Mouse (Mus musculus) urinary bladder, postnatal 14 days (tissue): ENCODE results near the gene Trpm5.

Experiments
- DNase-seq: peaks from one replicate; pipeline ENCODE4 v3.0.0; 2021; ENCODE audit warnings: low spot score

Gene Trpm5

DNA sequence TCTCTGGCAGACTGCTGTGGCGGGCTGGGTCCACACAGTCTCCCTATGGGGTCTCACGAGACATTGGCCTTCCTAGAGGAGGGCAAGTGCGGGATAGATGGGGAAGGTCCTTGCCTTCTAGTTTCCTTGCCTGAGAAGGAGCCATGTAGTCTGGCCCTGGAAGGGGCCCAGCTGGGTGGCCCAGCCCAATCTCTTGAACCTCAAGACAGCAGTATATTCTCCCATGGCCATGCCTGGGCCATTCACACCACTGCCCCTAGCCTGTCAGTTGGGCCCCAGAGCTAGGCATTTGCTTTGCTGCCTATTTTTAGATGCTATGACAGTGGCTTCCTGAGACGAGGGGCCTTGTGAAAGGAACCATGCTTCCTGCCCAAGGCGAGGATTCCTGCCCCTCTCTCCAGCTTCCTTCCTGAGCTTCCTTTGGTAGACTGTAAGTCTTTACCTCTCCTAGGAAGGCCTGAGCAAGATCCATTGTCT is 36.2 kb downstream of the Trpm5 start:
- no peak for DNase-seq

DNA sequence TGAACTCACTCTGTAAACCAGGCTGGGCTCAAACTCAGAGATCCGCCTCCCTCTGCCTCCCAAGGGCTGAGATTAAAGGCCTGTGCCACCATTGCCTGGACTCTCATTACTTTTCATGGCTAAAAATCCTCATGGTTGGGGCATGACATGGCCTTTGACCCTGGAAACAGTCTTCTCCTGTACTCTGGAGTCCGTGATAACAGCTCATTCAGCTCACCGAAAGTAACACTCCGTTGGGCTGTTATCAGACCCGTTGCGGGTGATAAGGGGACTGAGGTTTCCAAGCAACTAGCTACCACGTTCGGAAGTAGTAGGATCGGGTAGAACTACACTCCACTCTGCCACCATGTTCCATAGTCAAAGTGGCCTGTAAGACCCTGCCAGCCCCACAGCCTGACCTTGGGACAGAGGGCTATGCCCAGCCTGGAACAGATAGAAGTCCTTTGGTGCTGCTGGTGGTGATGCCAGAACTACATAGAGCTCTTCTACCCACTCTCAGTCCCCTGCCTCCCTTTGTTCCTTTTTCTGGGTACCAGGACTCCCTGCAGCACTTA is 36.7 kb downstream of the Trpm5 start:
- DNase-seq = no peak

DNA sequence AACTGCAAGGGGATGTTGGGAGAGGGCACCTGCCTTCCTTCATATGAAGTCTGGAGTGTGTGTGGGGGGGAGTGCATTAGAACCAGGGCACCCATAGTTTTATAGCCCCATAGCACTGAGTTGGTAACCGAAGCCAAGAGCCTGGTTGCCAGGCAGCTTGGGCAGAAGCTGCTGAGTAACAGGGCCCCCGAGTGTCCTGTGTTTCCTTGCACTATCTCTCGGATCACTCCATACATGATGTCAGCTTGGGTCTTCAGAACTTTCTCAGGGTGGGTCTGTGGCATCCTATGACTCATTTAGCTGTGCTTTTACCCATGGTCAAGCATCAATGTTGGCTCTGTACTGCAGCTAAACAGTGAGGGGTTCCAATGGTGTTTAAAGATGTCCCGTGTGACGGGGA is 37.4 kb downstream of the Trpm5 start:
- DNase-seq = no peak

DNA sequence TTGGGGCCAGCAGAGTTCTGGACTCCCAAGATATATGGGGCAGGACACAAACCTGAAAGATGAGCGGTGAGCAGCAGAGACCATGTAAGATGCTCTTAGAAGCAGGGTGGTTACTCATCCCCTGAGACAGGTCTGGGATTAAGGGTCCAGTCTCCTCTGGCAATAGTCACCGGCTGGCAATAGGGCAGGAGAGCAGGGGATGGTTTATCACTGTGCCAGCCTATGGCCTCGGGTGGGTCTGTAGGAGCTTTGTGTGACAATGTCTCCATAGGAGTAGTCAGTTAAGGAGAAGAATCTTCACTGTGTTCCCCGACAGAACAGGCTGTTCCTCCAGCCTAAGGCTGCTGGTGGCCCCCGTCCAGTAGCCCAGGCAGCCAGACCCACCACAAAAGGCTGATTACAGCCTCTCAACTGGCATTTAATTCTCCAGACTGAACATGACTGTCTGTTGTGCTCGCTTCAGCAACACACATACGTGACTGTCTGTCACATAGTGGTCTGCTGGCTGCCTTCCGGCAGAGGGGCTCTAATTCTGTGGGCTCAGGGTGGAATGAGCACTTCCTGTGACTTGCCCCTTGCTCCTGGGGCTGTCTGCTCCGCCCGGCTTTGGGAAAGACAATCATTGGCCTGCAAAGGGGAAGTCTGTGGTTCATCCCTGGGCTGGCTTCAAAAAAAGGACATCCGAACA is 38.8 kb downstream of the Trpm5 start:
- no peak for DNase-seq

DNA sequence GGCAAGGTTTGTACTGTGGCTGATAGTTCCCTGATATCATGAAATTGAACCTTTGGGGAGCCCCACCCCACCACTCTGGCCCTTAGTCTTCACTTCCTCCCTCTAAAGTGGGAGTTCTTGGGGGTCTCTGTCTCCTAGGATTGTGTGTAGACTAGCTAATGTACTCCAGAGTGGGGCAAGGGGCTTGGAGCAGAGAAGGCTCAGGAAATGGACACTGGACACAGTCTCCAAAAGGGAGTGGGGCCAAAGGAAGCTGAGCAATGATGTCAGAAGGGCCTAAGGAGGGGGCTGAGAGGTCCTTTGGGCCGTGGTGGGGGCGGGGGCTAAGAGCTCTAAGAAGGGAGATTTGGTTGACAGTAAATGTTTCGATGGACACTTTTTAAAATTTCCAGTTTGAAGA is 39.4 kb downstream of the Trpm5 start:
- no peak for DNase-seq

DNA sequence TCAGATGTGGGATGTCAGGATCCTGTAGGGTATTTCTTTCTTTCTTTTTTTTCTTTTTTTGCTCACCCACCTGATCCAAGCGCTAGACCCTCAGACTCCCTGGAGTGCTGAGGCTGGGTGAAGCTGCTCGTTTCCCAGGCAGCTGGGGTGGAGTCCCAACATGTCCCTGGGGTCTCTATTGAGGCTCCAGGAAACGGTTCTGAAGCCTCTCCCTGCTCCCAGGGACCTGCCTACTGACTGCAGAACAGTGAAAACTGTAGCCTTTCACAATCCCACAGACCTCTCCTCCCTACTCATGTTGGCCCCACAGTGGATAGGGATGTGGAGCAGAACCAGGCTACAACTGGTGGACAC is 39.9 kb downstream of the Trpm5 start:
- no peak for DNase-seq

DNA sequence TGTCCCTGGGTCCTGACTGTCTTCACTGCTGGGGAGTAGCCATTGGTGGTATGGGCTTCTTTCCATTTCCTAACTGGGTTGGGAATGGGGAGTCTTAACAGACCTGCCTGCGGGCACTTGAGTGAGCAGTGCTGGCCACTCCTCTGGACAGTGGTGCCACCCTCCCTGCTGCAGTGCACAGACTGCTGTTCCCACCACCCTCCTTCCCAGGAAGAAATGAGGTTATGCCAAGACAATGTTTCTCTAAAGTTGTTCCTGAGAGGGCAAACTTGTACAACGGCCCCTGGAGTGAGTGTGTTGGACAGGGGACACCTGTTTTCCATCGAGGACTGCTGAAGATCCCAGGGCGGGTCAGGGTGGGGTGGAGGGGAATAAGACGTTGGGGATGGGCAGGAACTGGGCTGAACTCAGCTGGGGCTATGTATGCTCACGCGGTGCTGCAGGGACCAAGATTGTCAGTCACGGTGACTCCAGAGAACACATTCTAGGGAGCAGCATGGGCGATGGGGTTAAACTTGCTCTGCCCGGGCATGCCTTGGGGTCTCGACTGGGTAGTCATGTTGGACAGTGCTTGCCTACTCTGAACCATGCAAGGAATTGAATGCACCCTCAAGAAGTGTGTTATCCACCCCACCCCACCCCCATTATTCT is 40.4 kb downstream of the Trpm5 start:
- no peak for DNase-seq

DNA sequence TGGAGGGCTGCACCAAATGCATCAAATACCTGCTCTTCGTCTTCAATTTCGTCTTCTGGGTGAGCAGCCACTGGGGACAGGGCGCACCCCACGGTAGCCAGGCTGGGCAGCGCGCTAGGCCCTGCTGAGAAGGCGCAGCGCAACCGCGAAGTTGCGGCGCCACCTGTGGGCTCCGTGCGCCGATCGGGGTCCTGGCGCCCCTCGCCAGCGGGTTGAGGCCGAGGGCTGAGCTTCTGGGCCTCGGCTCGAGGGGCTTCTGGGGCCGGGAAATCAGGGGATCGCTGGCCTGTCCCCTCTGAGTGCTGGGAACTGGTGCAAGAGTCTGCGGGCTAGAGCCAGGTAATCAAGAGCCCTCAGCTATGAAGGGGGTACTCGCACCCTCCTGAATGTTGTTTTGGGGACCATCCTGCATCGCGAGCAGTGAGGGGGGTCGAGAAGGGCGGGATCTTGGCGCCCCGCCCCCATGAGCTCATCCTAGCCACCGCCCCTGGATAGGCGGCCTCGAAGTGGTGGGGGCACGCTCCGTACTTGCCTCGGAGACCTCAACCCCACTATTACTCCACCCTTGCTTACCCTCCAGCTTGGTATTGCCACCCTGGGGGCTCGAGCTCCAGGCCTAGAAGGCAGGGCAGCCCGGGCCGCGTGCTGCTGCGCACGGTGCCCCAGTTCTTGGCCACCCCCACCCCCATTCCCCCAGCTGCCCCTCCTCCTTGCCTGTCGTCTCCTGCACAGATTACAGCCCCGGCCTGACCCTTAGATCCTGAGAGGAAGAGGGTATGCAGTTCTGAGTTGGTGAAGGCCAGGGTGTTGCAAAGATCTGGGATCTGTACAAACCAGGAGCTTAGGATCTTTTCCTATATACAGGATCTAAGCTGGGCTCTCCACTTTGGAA is 41.2 kb downstream of the Trpm5 start:
- peak; percentile 71 for DNase-seq

DNA sequence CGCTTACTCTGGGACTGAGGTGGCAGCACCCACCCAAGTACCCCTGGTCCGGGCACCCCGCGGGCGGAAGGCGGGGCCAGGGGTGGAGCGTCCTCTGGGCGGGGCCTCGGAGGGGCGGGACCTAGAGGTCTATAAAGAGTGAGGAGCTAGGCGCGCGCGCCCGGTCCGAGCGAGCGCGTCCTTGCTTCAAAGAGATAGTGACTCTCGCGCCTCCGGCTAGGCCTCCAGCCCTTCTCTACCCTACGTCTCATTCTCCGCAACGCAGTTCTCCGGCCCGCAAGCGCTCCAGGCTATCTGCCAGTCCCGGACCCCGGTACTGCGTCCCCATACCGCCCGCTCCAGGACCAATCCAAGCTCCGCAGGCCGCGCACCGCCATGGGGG is 41.8 kb downstream of the Trpm5 start, which contains the start of gene Cd81:
Gene Cd81 (plus strand): TSS at position 114 of the 382 bp plus-strand sequence.
- DNase-seq = peak; percentile 88

DNA sequence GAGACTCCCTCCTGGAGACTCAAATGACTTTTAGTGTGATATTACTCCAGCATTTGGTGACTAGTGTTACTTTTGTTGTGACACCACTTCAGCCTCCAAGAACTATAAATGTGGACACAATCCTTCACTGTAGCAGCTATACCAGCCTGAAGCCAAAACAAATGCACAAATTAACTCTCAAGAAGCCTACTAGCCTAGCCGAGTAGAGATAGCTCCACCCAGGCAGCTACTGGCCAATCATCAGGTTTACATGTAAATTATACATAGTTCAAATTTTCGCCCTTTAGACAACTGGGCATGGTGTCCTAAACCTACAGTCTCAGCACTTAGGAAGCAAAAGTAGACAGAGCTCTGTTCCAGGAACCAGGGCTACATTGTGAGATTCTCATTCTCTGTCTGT is 43.1 kb downstream of the Trpm5 start:
- DNase-seq = no peak

DNA sequence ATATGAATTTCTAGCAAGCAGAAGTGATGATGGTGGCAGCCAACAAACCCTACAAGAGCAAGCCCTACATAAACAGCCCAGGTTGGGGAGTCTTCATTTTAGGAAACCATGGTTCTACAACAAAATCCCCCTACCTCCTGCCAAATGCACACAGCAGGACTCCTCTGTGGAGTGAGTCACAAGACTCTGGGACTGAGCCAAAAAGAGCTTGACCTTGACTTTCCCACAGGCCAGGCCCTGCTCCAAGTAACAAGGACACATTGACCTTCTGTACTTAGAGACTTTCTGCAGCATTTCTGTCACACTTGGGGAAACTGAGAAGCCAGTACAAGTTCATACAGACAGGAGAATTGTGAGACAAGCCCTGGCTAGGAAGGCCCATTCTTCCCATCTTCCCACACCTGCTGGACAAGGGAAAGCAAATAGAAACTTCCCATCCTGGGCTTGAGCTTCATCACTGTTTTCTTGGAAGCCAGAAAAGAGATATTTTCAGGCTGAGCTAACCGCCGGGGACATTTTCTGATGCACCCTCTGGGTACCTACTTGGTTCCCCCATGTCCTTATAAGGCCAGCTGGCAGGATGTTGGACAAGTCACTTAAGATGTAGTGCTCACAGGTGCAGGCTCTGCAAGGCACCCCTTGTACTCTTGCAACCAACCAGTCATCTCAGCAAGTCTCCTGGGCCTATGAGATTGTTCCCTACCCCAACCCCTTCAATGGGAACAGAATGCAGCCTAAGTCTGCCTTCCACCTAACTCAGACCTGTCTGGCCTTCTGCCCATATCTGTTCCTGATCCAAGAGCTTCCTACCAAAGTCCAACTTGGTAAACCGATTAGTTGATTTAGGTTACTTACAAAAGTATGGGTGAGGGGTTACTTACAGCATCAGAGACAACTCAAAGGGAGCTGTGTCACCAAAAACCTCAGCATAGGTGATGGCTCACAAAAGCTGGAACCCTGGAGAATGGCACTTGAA is 44.3 kb downstream of the Trpm5 start:
- DNase-seq = no peak

DNA sequence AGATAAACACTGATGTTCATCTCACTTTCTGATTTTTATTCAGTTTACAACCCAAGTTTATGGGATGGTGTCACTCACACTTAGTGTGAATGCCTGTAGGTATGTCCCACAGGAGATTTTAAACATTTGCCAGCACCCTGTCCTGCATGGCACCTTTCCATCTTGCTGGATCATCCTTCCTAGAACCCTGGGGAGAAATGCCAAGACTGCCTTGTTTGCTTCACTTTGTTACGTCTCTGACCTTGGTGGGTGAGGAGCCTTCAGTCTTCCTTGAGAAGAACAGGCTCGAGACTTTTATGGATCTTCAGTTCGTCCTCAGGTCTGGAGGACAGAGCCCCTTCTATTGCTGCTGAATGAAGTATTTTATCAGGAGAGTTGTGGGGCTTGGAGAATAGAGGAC is 45.1 kb downstream of the Trpm5 start:
- no peak for DNase-seq

DNA sequence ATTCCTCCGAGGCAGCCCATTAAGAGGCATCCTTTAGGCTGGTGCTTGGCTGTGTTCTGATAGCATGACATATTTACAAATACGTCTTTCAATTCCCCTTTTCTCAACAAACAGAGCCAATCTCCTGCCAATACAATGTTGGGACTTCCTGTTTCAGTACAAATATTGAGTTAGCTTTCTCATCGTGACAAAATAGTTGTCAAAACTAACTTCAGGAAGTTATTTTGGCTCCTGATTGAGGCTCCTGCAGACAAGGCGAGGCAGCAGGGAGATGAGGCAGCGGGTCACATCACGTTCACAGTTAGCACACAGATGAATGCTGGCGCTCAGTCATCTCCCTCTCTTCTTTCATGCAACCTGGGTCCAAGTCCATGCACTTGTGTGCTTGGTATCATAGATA is 48.1 kb downstream of the Trpm5 start:
- DNase-seq = no peak

DNA sequence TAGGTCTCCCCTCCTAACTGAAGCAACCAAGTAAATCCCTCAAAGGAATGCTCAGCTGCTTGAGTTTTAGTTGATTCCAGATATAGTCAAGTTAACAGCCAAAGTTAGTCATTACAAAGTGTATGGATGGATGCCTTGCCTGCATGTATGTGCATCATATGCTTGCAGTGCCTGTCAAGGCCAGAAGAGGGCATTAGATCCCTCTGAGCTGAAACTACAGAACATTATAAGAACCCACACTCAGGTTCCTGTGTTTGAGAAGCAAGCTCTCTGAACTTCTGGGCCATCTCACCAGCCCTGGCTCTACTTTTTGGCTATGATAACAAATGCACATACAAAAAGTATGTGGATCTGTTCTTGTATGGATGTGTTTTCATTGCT is 49.6 kb downstream of the Trpm5 start:
- DNase-seq = no peak

DNA sequence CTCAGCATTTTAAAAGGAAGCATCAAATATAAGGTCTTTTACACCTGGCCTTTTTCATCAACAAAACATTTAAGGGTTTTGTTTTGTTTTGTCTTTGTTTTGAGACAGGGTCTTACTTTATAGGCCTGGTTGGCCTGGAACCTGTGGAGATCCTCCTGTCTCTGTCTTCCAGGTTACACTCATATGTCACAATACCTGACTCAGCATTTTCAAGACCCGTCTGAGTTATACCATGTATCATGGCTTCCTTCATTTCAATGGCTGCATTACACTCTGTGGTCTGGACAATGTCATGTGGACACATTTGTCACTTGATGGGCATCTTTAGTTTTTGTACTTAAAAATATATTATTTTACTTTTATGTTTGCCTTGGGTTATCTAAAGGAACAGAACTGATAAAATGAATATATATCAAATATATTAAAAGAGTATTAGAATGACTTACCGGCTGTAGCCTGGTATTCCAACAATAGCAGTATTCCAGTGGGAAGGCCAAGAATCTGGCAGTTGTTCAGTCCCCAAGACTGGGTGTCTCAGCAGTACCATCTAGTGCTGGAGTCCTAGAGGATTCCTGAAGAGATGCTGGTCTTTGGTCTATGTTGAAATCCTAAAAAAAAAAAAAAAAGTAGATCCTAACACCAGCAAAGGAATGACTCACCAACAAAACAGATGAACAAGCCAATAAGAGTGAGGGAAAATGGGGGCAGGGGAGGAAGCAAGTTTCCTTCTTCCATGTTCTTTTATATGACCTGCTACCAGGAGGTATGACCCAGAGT is 50.2 kb downstream of the Trpm5 start:
- DNase-seq = no peak

DNA sequence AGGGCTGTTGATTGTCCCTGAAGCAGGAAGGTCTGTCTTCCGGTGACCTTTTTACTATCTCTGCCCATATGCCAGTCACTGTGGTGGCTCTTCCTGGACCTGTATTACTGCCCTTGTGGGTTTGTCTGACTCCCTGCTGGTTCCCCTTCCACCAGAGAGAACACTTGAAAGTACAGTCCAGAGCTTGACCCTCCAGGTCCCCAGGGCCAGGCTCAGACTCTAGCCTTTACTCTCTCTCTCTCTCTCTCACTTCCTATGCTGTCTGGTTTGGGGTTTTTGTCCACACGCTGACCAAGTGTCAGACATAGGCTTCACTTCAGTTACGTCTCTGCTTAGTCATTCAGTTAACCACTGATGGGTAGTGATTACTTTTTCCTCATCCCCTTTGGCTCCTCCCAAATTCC is 51.5 kb downstream of the Trpm5 start:
- no peak for DNase-seq

DNA sequence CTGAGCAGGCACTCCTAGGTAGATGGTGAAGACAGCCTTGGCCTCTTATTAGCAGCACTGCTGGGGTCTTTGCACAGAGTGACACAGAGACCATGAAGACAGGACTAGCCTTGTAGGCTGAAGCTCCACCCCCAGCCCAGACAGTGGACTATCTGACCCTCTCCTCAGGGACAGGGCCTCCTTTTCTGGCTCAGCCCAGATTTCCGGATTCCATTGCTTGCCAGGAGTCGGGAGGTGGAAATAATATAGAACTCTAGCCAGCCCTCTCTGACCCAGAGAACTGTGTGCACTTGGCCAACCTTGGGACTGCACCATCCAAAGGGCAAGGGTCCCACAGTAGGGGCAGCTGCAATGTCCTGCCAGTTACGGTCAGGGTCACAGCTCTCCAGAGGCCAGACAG is 52.4 kb downstream of the Trpm5 start:
- no peak for DNase-seq

DNA sequence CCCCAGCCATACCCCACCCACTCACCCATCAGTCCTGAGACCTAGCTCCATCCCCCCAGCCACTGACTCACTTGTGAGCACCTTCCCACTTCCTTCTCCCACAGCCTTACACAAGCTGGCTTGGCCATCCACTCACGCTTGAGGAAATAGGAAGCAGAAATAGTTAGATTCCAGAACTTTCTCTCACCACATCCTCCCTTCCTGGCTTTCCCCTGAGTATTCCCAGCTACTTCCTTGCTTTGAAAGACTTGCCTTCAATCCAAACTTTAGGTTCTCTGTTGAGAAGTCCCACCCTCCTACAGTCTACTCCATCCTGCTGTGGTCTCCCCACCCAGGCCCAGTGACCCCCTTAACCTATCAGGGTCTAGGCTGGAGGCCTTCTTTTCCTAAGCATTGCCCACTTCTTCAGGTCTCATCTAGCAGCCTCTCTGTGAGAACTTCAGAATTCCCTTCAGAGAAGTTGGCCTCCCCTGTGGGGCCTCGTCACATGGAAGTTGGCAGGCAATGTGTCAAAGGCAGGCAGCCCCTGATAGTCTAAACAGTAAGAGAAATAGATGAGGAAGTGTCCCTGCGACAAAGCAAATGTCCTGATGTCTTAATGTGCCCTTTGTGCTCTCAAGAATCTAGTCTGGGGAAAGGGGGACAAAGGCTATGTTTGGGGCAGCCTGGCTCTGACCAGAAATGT is 53.2 kb downstream of the Trpm5 start:
- DNase-seq = no peak

DNA sequence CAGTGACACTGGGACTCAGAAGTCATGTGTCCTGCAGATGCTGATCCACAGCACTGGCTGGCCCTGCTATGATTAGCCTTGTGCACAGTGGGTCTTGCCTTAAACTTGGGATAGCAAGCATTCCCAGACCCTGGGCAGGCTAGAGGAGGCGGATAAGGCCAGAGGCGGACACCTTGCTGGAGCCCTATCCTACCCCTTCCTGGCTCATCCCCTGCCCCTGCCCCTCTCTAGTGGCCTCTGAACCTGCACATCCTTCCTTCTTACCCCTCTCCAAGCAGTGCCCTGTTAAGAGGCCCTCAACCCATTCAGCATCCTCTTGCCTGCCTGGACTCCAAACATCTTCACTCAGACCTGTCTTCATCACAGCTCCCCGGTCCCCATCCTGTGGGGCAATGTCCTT is 53.9 kb downstream of the Trpm5 start:
- no peak for DNase-seq
